Mouse (Mus musculus): ENCODE measurements around the gene Setdb1. TPM values are rescaled to one million over a fixed set of nuclear protein-coding genes. Genes with fewer than 3 reads are reported as not detected.

Setdb1 gene
- polyA plus RNA-seq, 1 experiment from 2014 or later, result 60.9 TPM

DNA sequence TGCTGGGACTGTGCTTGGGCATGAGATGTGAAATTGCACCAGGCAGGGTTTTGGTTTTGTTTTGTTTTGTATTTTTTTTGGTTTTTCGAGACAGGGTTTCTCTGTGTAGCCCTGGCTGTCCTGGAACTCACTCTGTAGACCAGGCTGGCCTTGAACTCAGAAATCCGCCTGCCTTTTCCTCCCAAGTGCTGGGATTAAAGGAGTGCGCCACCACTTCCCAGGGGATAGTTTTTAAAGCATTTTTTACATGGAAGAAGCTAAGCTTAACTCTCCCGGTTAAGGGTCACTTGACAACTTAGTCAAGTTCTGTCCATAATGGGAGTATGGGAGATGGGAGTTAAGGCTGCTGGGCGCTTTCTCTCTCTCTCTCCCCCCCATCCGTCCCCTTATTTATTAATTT lies 42.9 kb downstream of the Setdb1 start:
- Histone ChIP-seq H3K36me3 (ENCODE audit: control insufficient read depth, insufficient read depth, low read length) (no peaks in the 10 kb centered on the region), H3K9me3 (ENCODE audit: control insufficient read depth, low read length) (no peaks in the 10 kb centered on the region), H3K4me1 (ENCODE audit: control insufficient read depth, insufficient read depth, low read length) (peaks cover 13% of the 10 kb centered on the region), H3K9ac (ENCODE audit: low read length) (peak overlapping the region; percentile 100), H3K4me2 (peak overlapping the region; percentile 83; the same call in 1 of the 2 replicates), H3K27ac (ENCODE audit: low read depth, low read length) (no peak overlapping the region), H3K27me3 (ENCODE audit: control insufficient read depth, insufficient read depth, low read length) (no peaks in the 10 kb centered on the region), H3K4me3 (ENCODE audit: low read depth, low read length) (no peak overlapping the region)
- ATAC-seq (ENCODE audit: low FRiP score) (no peak), DNase-seq (ENCODE audit: low spot score, missing footprints) (no peak)
- WGBS, result 49% methylated on average over 6 of the region's 6 CpGs

DNA sequence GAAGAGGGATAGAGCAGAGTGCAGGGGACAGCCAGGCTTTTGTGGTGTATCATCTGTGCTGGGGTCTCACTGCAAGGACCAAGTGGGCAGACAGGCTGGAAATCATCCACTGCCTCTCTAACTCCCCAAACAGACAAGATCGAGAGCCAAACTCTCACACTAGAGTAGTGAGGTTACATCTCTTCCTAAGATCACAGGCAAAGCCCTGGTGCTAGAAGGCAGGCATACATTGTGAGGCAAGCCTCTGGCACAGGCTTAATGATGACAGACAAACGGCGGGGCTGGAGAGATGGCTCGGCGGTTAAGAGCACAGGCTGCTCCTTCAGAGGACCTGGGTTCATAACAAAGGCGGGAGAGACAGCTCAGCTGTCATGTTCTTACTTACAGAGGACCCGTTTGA lies 43.5 kb downstream of the Setdb1 start:
- Histone ChIP-seq H3K27ac (ENCODE audit: low read depth, low read length) (no peak overlapping the region), H3K9ac (ENCODE audit: low read length) (no peak overlapping the region), H3K4me1 (ENCODE audit: control insufficient read depth, insufficient read depth, low read length) (peaks cover 13% of the 10 kb centered on the region), H3K4me2 (no peak overlapping the region), H3K9me3 (ENCODE audit: control insufficient read depth, low read length) (no peaks in the 10 kb centered on the region), H3K4me3 (ENCODE audit: low read depth, low read length) (no peak overlapping the region), H3K36me3 (ENCODE audit: control insufficient read depth, insufficient read depth, low read length) (no peaks in the 10 kb centered on the region), H3K27me3 (ENCODE audit: control insufficient read depth, insufficient read depth, low read length) (no peaks in the 10 kb centered on the region)
- DNase-seq (ENCODE audit: low spot score, missing footprints), result no peak
- ATAC-seq (ENCODE audit: low FRiP score), result no peak
- WGBS, result 50% methylated on average over 7 of the region's 7 CpGs

DNA sequence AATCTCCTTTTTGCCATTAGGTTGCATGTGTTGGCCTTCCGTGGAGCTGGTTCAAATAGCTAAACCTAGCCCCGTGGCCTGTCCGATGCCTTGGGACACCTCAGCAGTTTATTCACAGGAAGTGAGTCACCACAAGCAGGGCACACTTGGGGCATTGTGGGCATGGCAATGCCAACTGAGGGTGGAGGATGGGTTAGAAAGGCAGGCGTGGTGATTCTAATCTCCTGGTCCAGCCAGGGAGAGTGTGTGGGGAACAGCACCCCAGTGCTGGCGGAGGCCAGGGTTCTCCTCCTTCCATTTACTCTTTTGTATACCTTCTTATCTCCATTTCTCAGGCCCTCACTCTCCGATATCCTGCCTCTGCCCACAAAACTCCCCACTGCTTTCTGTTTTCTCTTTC lies 44.4 kb downstream of the Setdb1 start:
- no peaks in the 10 kb centered on the region for H3K27me3 ChIP-seq (ENCODE audit: control insufficient read depth, insufficient read depth, low read length)
- ATAC-seq (ENCODE audit: low FRiP score), result no peak

DNA sequence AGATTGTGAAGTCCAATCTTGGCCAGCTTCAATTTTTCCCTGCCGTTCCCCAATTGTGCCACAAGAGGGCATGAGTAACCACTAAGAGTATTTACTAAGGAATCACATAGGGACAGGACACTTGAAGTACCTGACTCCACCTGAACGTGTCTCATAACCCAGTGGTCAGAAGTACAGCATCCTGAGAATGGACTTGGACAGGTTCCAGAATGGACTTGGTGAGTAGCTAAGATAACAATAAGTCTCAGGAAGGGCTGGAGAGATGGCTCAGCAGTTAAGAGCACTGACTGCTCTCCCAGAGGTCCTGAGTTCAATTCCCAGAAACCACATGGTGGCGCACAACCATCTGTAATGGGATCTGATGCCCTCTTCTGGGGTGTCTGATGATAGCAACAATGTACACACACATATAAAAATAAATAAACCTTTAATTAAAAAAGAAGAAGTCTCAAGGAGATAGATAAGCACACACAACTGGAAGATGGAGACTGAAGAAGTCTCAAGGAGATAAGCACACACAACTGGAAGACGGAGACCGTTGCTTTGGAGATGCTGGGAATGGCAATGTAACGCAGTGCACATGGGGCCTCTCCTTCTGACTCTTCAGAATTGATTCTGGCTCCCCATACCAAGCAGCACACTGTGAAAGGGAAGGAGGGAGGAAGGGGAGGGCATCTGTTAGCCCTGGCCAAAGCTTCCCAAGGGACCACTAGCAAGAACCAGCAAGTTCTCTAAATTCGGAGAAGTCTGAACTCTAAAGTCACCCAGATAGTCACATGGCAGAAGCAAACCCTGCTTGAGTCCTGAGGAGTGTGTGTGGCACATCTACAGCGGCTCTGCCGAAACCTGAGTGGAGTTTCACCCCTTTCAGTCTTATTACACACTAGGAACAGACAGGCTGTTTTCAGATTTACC lies 45.8 kb downstream of the Setdb1 start:
- H3K4me1 ChIP-seq (ENCODE audit: control insufficient read depth, insufficient read depth, low read length), result peaks cover 6% of the 10 kb centered on the region
- H3K27ac ChIP-seq (ENCODE audit: low read depth, low read length), result no peak overlapping the region
- 63% methylated on average over 9 of the region's 9 CpGs for WGBS
- no peaks in the 10 kb centered on the region for H3K27me3 ChIP-seq (ENCODE audit: control insufficient read depth, insufficient read depth, low read length)
- no peak overlapping the region for H3K4me3 ChIP-seq (ENCODE audit: low read depth, low read length)
- ATAC-seq (ENCODE audit: low FRiP score), result no peak
- no peak overlapping the region for H3K4me2 ChIP-seq
- peak; percentile 97 for DNase-seq (ENCODE audit: low spot score, missing footprints)
- H3K9ac ChIP-seq (ENCODE audit: low read length), result no peak overlapping the region
- no peaks in the 10 kb centered on the region for H3K9me3 ChIP-seq (ENCODE audit: control insufficient read depth, low read length)
- no peaks in the 10 kb centered on the region for H3K36me3 ChIP-seq (ENCODE audit: control insufficient read depth, insufficient read depth, low read length)

More for the DNA sequence above, 44.4 kb downstream of the Setdb1 start:
- H3K4me2 ChIP-seq, result no peak overlapping the region
- H3K9ac ChIP-seq (ENCODE audit: low read length), result no peak overlapping the region
- WGBS, result 81% methylated on average over 6 of the region's 6 CpGs
- H3K4me3 ChIP-seq (ENCODE audit: low read depth, low read length), result no peak overlapping the region
- H3K36me3 ChIP-seq (ENCODE audit: control insufficient read depth, insufficient read depth, low read length), result no peaks in the 10 kb centered on the region
- no peak for DNase-seq (ENCODE audit: low spot score, missing footprints)
- H3K4me1 ChIP-seq (ENCODE audit: control insufficient read depth, insufficient read depth, low read length), result peaks cover 10% of the 10 kb centered on the region
- H3K27ac ChIP-seq (ENCODE audit: low read depth, low read length), result no peak overlapping the region
- H3K9me3 ChIP-seq (ENCODE audit: control insufficient read depth, low read length), result no peaks in the 10 kb centered on the region

DNA sequence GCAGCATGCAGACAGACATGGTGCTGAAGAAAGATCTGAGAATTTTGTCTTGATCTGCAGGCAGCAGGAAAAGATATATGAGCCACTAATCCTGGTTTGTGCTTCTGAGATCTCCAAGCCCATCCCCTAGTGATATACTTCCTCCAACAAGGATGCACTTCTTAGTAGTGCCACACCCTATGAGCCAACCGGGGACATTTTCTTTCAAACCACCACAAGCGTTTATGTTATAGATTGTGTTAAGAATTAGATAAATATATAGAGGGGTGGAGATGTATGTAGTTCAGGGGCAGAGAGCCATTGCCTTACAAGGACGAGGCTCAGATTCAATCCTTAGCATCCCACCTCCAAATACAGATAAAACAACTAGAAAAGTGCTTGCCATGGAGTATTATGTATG lies 46.5 kb downstream of the Setdb1 start:
- Histone ChIP-seq H3K4me1 (ENCODE audit: control insufficient read depth, insufficient read depth, low read length) (no peaks in the 10 kb centered on the region), H3K4me3 (ENCODE audit: low read depth, low read length) (no peak overlapping the region), H3K27me3 (ENCODE audit: control insufficient read depth, insufficient read depth, low read length) (no peaks in the 10 kb centered on the region), H3K9ac (ENCODE audit: low read length) (no peak overlapping the region), H3K36me3 (ENCODE audit: control insufficient read depth, insufficient read depth, low read length) (no peaks in the 10 kb centered on the region), H3K4me2 (no peak overlapping the region), H3K9me3 (ENCODE audit: control insufficient read depth, low read length) (no peaks in the 10 kb centered on the region), H3K27ac (ENCODE audit: low read depth, low read length) (no peak overlapping the region)
- DNase-seq (ENCODE audit: low spot score, missing footprints), result no peak
- ATAC-seq (ENCODE audit: low FRiP score), result no peak
- 72% methylated on average over 3 of the region's 3 CpGs for WGBS

DNA sequence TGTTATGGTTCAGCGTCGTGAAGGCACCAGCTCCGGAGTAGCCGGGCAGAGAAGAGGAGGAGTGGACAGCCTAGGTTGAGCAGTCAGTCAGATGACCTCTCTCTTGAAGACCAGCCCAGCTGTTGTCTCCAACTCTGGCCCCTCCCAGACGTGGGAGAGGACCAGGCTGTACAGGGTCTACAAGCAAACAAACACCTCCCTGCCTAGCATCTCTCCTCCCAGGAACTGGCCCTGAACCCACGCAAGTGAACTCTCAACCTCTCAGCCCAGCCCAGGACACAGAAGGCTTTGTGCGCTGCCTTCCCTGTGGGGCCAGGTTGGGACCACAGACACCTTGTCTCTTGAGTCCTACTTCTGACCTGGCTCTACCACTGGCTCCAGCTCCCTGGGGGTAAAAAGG lies 49.9 kb downstream of the Setdb1 start, which contains the start of gene Anxa9:
Gene Anxa9 (minus strand): TSS at position 77 of the 400 bp plus-strand sequence.
- Histone ChIP-seq H3K9me3 (ENCODE audit: control insufficient read depth, low read length) (no peaks in the 10 kb centered on the region), H3K4me3 (ENCODE audit: low read depth, low read length) (no peak within 1 kb of the TSS), H3K36me3 (ENCODE audit: control insufficient read depth, insufficient read depth, low read length) (no peaks in the 10 kb centered on the region), H3K27me3 (ENCODE audit: control insufficient read depth, insufficient read depth, low read length) (no peaks in the 10 kb centered on the region), H3K4me2 (no peak within 1 kb of the TSS), H3K4me1 (ENCODE audit: control insufficient read depth, insufficient read depth, low read length) (no peaks in the 10 kb centered on the region), H3K9ac (ENCODE audit: low read length) (no peak within 1 kb of the TSS), H3K27ac (ENCODE audit: low read depth, low read length) (no peak within 1 kb of the TSS)
- no peak for ATAC-seq (ENCODE audit: low FRiP score)
- DNase-seq (ENCODE audit: low spot score, missing footprints), result no peak
- 68% methylated on average over 7 of the region's 7 CpGs for WGBS

DNA sequence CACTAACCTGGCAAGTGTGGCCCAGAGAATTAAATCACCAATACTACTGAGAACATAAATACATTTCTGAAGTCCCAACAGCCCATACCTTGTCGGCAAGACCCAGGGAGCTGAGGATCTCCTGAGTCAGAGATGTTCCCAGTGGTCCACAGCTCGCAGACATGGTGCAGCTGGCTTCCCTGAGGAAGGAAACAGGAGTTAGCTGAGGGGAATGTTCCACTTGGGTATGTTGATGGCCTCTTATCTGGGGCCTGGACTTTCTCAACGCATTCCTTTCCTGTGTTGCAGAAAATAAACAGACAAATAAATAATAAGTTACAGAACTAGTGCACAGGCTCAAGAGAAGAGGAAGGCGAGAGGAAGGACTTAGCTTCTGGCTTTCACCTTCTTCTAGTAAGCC lies 50.8 kb downstream of the Setdb1 start:
- DNase-seq (ENCODE audit: low spot score, missing footprints), result no peak
- H3K9ac ChIP-seq (ENCODE audit: low read length), result no peak overlapping the region
- WGBS, result 87% methylated on average over 4 of the region's 4 CpGs
- no peak overlapping the region for H3K4me2 ChIP-seq
- H3K4me3 ChIP-seq (ENCODE audit: low read depth, low read length), result no peak overlapping the region
- no peaks in the 10 kb centered on the region for H3K27me3 ChIP-seq (ENCODE audit: control insufficient read depth, insufficient read depth, low read length)
- H3K4me1 ChIP-seq (ENCODE audit: control insufficient read depth, insufficient read depth, low read length), result no peaks in the 10 kb centered on the region
- no peak for ATAC-seq (ENCODE audit: low FRiP score)
- H3K36me3 ChIP-seq (ENCODE audit: control insufficient read depth, insufficient read depth, low read length), result no peaks in the 10 kb centered on the region
- H3K9me3 ChIP-seq (ENCODE audit: control insufficient read depth, low read length), result no peaks in the 10 kb centered on the region
- no peak overlapping the region for H3K27ac ChIP-seq (ENCODE audit: low read depth, low read length)

DNA sequence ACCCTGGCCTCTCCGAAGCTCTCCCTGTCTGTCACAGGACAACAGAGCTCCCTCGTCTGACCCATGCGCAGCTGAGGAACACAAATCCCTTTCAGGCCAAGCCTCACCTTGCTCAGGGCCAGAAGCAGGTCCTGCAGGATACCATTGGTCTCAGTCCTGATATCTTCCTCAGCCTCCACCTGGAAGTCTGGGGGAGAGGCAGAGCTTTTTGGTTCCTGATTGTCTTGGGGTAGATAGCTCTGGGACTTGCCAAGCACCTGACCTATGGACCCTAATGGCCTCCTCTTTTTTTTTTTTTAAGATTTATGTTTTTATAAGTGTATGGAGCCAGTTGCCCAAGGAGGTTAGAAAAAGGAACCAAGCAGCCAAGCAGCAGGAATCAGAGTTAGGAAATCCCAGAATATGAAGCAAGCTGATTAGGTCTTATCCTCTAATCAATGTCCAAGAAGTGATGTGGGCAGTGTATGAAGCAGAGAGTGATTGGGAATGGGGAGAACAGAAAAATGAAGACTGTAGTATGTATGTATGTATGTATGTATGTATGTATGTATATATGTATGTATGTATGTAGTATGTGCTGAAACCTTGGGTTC lies 55.7 kb downstream of the Setdb1 start:
- no peak for DNase-seq (ENCODE audit: low spot score, missing footprints)
- H3K4me1 ChIP-seq (ENCODE audit: control insufficient read depth, insufficient read depth, low read length), result no peaks in the 10 kb centered on the region
- no peaks in the 10 kb centered on the region for H3K9me3 ChIP-seq (ENCODE audit: control insufficient read depth, low read length)
- no peak overlapping the region for H3K9ac ChIP-seq (ENCODE audit: low read length)
- WGBS, result 91% methylated on average over 3 of the region's 3 CpGs
- H3K27ac ChIP-seq (ENCODE audit: low read depth, low read length), result no peak overlapping the region
- ATAC-seq (ENCODE audit: low FRiP score), result no peak
- no peak overlapping the region for H3K4me3 ChIP-seq (ENCODE audit: low read depth, low read length)
- no peak overlapping the region for H3K4me2 ChIP-seq
- H3K27me3 ChIP-seq (ENCODE audit: control insufficient read depth, insufficient read depth, low read length), result no peaks in the 10 kb centered on the region
- H3K36me3 ChIP-seq (ENCODE audit: control insufficient read depth, insufficient read depth, low read length), result no peaks in the 10 kb centered on the region

DNA sequence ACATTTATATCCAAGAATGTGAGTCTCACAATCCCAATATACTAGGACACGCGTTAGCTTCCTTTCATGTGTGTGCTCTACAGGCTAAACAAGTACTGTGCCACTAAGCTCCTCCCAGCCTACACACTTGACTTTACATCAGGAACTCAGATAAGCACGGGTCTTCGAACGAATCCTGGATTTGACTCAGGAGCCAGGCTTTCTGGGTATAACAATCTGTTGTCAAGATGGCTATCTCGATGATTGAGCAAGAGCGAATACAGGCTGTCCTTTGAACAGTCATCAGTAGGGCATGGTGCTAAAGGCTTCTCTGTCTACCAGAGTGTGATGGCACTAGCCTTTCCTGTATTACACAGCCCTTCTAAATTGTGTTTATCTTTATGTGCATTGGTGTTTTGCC lies 59.0 kb downstream of the Setdb1 start:
- no peaks in the 10 kb centered on the region for H3K4me1 ChIP-seq (ENCODE audit: control insufficient read depth, insufficient read depth, low read length)
- 94% methylated on average over 7 of the region's 7 CpGs for WGBS
- no peak for ATAC-seq (ENCODE audit: low FRiP score)

More for the DNA sequence above, 59.0 kb downstream of the Setdb1 start:
- H3K9me3 ChIP-seq (ENCODE audit: control insufficient read depth, low read length), result no peaks in the 10 kb centered on the region
- no peak for DNase-seq (ENCODE audit: low spot score, missing footprints)
- H3K36me3 ChIP-seq (ENCODE audit: control insufficient read depth, insufficient read depth, low read length), result peaks cover 5% of the 10 kb centered on the region; the same call in 1 of the 2 replicates
- no peak overlapping the region for H3K9ac ChIP-seq (ENCODE audit: low read length)
- H3K4me2 ChIP-seq, result no peak overlapping the region
- no peak overlapping the region for H3K27ac ChIP-seq (ENCODE audit: low read depth, low read length)
- H3K4me3 ChIP-seq (ENCODE audit: low read depth, low read length), result no peak overlapping the region
- H3K27me3 ChIP-seq (ENCODE audit: control insufficient read depth, insufficient read depth, low read length), result no peaks in the 10 kb centered on the region

Data from midbrain, embryonic 11.5 days (tissue).